Mouse (Mus musculus): ENCODE data around the gene Lamc1.

DNA sequence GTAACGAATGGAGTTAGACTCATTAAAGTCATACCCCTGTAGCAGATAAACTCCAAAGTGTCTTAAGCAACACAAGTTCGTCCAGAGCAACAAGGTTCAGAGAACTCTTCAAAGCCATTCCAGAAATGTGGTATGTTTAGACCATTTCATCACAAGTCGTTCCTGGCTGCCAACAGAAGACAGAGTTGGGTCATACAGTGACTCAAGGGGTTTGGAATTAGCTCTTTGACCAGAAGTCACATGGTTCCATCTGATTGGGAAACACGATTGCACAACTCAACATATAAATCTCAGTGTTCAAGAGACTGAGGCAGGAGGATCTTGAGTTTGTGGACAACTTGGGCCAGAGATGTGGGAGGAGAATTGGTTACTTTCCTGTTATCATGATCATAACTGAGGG lies 18.4 kb upstream of the Lamc1 start:
- TF ChIP-seq CTCF (IDR thresholded peaks at IDR 0.05; ENCODE audit: low read depth, low read length) (no peak), POLR2A (IDR thresholded peaks at IDR 0.05; ENCODE audit: extremely low read depth, insufficient read depth, low read length) (no peak)
